31 mouse cellular contexts compared by ENCODE assay signal in the genomic region with DNA sequence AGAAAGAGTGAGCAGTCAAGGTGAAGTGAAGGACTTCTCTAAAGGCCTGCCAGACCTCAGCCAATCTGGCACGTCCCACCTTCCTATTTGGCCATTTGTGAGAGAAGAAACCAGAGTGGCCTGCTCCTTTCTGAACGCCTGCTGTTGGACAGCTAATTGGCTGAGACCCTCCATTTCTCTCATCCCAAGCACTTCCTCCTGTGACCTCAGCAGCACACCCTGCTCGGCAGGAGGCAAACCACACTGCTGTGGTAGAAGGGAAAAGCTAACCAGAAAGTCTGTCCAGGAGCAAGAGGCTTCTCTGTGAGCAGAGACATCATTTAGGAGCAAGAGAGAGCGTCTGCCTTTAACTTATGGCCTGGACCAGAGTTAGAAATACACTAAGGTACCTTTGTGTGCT. TPM values are rescaled to one million over a fixed set of nuclear protein-coding genes. Genes with fewer than 3 reads are reported as not detected.
DNase-seq lines count a peak whose midpoint lies in the region; ATAC-seq lines count a peak whose summit lies in the region.
"Had no signal": no experiment of that assay in that cellular context is flagged by ENCODE, and none has a peak within 500 bp of the region (broad histone marks: within the 10 kb centered on the region; RNA-seq: fewer than 3 reads in every experiment).

No protein-coding gene starts in this region.

- ATAC-seq in kidney, embryonic 16.5 days (ENCODE audit: low FRiP score, low TSS enrichment) = no peak
- peak; percentile 92 for ATAC-seq in granulocyte monocyte progenitor cell, adult 5-6 weeks (replicated peaks; ENCODE audit: poor library complexity, severe bottlenecking)
- ATAC-seq in megakaryocyte progenitor cell, adult 5-6 weeks (replicated peaks; ENCODE audit: poor library complexity) = peak; percentile 90
- ATAC-seq: forebrain, embryonic 14.5 days; intestine, postnatal 0 days; midbrain, embryonic 13.5 days; Patski had no signal

- no peak overlapping the region for H3K4me2 ChIP-seq in kidney, embryonic 16.5 days (replicated peaks; ENCODE audit: low read depth, low read length)
- H3K4me2 ChIP-seq: hindbrain, embryonic 14.5 days; lung, embryonic 14.5 days; midbrain, embryonic 13.5 days; neural tube, embryonic 13.5 days; stomach, embryonic 15.5 days had no signal

- no peak overlapping the region for H3K9ac ChIP-seq in kidney, embryonic 16.5 days (replicated peaks; ENCODE audit: low read length)
- H3K9ac ChIP-seq: hindbrain, embryonic 14.5 days; liver, embryonic 14.5 days; lung, embryonic 14.5 days; midbrain, embryonic 13.5 days; neural tube, embryonic 13.5 days; stomach, embryonic 15.5 days had no signal

- 70% methylated on average over 4 of the region's 4 CpGs for WGBS in kidney, embryonic 16.5 days

- H3K27me3 ChIP-seq in kidney, embryonic 16.5 days (ENCODE audit: insufficient read depth, low read length) = no peaks in the 10 kb centered on the region
- H3K27me3 ChIP-seq: midbrain, embryonic 13.5 days; neural tube, embryonic 13.5 days; Patski; stomach, embryonic 15.5 days had no signal

- DNase-seq in kidney, postnatal 25 days = no peak
- DNase-seq in thymus, postnatal 14 days = peak; percentile 17
- DNase-seq in thymus, postnatal 0 days (ENCODE audit: low spot score) = no peak
- DNase-seq in right cerebral cortex, postnatal 14 days = no peak
- DNase-seq: adrenal gland, postnatal 10 days; B cell, adult 2 months; cerebellum, adult 8-10 months; cerebellum, postnatal 25 days; heart, postnatal 4 days; kidney, adult 9 months; kidney, postnatal 4 days; layer of hippocampus, postnatal 36 days; liver; thymus, postnatal 36 days had no signal

- peaks cover 25% of the 10 kb centered on the region for H3K4me1 ChIP-seq in kidney, embryonic 16.5 days (ENCODE audit: insufficient read depth, low read length)
- H3K4me1 ChIP-seq: neural tube, embryonic 13.5 days had no signal

- H3K4me3 ChIP-seq in kidney, embryonic 16.5 days (ENCODE audit: low read length) = no peak overlapping the region
- H3K4me3 ChIP-seq: midbrain, embryonic 13.5 days; neural tube, embryonic 13.5 days; stomach, embryonic 15.5 days had no signal

- H3K27ac ChIP-seq in kidney, embryonic 16.5 days (ENCODE audit: low read length) = 0 out of 2 replicates have a peak overlapping the region, but pooled peaks have one; percentile 64
- H3K27ac ChIP-seq: hindbrain, embryonic 14.5 days; liver, embryonic 14.5 days; midbrain, embryonic 13.5 days; neural tube, embryonic 13.5 days had no signal

- H3K9me3 ChIP-seq in kidney, embryonic 16.5 days (ENCODE audit: low read length) = peaks cover 7% of the 10 kb centered on the region
- H3K9me3 ChIP-seq: midbrain, embryonic 13.5 days; neural tube, embryonic 13.5 days; stomach, embryonic 15.5 days had no signal

- H3K36me3 ChIP-seq in kidney, embryonic 16.5 days (ENCODE audit: insufficient read depth, low read length) = no peaks in the 10 kb centered on the region
- H3K36me3 ChIP-seq: midbrain, embryonic 13.5 days; neural tube, embryonic 13.5 days; stomach, embryonic 15.5 days had no signal

RNA-seq across cellular contexts. Expression of gene Tmem30c, which starts 24.5 kb away (rescaled TPM):
- polyA plus RNA-seq in kidney, embryonic 16.5 days (2015; fragmentation: Nextera tagmentation; extraction: Ambion mirVana) = 0.13 TPM in 1 of 2 replicates, not detected in the other
- polyA plus RNA-seq in thymus, postnatal 0 days (2015; fragmentation: Nextera tagmentation; extraction: Ambion mirVana) = 0.05 TPM in 1 of 2 replicates, not detected in the other
- not detected in 2 replicates for total RNA-seq in granulocyte monocyte progenitor cell, adult 5-6 weeks (2014; fragmentation: Nextera tagmentation)
- total RNA-seq in granulocyte monocyte progenitor cell, adult 5-6 weeks (2017) = not detected in 2 replicates
- total RNA-seq in megakaryocyte progenitor cell, adult 5-6 weeks (2015) = 0.20 TPM in 1 of 2 replicates, not detected in the other
- not detected in 2 replicates for total RNA-seq in megakaryocyte progenitor cell, adult 5-6 weeks (2017)
- total RNA-seq: adrenal gland, postnatal 10 days; gastrocnemius, adult 18-20 months; gastrocnemius, postnatal 4 days; heart, postnatal 4 days had no signal
- polyA plus RNA-seq: embryonic facial prominence, embryonic 11.5 days; forebrain, embryonic 14.5 days; heart, embryonic 16.5 days; intestine, postnatal 0 days; liver, embryonic 14.5 days; Patski; small intestine, adult 2 months had no signal

RNA-seq across cellular contexts. Expression of gene Filip1l, which starts 35.8 kb away (rescaled TPM):
- polyA plus RNA-seq in kidney, embryonic 16.5 days (2015; fragmentation: Nextera tagmentation; extraction: Ambion mirVana) = 27.7 and 28.1 TPM in 2 replicates
- 10.5 TPM in 2 replicates for polyA plus RNA-seq in thymus, postnatal 0 days (2015; fragmentation: Nextera tagmentation; extraction: Ambion mirVana)
- total RNA-seq in granulocyte monocyte progenitor cell, adult 5-6 weeks (2014; fragmentation: Nextera tagmentation) = 3.7 and 6.7 TPM in 2 replicates
- 3.0 and 4.4 TPM in 2 replicates for total RNA-seq in granulocyte monocyte progenitor cell, adult 5-6 weeks (2017)
- total RNA-seq in megakaryocyte progenitor cell, adult 5-6 weeks (2015) = 5.2 and 6.9 TPM in 2 replicates
- total RNA-seq in megakaryocyte progenitor cell, adult 5-6 weeks (2017) = 2.8 and 5.2 TPM in 2 replicates
